Mouse (Mus musculus): ENCODE data around the gene Txlna.
A peak's percentile ranks its signal among the peaks of the same experiment; 100 is the strongest.

Txlna gene

GRCm38 (mm10) chr4:129625029-129625370 is 15.9 kb downstream of the Txlna start:
- DNase-seq (ENCODE audit: low spot score in 2 of 2): no peak

GRCm38 (mm10) chr4:129624281-129625028 is 16.4 kb downstream of the Txlna start:
- DNase-seq (ENCODE audit: low spot score in 2 of 2): peak; percentile 66 to 84

- DNase-seq (ENCODE audit: low spot score in 2 of 2): peak; percentile 34 to 51
Measured at GRCm38 (mm10) chr4:129623681-129624091, 17.2 kb downstream of the Txlna start, which contains the start of gene Ccdc28b. TSS of gene Ccdc28b (minus strand) at chr4:129623947.

- no peak for DNase-seq (ENCODE audit: low spot score in 2 of 2)
Measured at GRCm38 (mm10) chr4:129622803-129623535, 17.9 kb downstream of the Txlna start.

GRCm38 (mm10) chr4:129622120-129622802 is 18.6 kb downstream of the Txlna start:
- DNase-seq (ENCODE audit: low spot score in 2 of 2): no peak

- DNase-seq (ENCODE audit: low spot score in 2 of 2): peak in 1 of 2 experiments; percentile 43
Measured at GRCm38 (mm10) chr4:129621283-129621841, 19.5 kb downstream of the Txlna start.

GRCm38 (mm10) chr4:129620419-129621282 is 20.2 kb downstream of the Txlna start:
- no peak for DNase-seq (ENCODE audit: low spot score in 2 of 2)

- DNase-seq (ENCODE audit: low spot score in 2 of 2): peak; percentile 87 to 96
Measured at GRCm38 (mm10) chr4:129618786-129619691, 21.8 kb downstream of the Txlna start, which contains the start of gene Iqcc. TSS of gene Iqcc (minus strand) at chr4:129619099.

- DNase-seq (ENCODE audit: low spot score in 2 of 2): no peak
Measured at GRCm38 (mm10) chr4:129618031-129618430, 22.8 kb downstream of the Txlna start.

GRCm38 (mm10) chr4:129617121-129617641 is 23.7 kb downstream of the Txlna start:
- DNase-seq (ENCODE audit: low spot score in 2 of 2): no peak

- DNase-seq (ENCODE audit: low spot score in 2 of 2): no peak
Measured at GRCm38 (mm10) chr4:129616631-129617030, 24.2 kb downstream of the Txlna start.

- DNase-seq (ENCODE audit: low spot score in 2 of 2): no peak
Measured at GRCm38 (mm10) chr4:129615801-129616290, 25.0 kb downstream of the Txlna start.

GRCm38 (mm10) chr4:129614093-129614492 is 26.8 kb downstream of the Txlna start, which contains the start of gene Dcdc2b:
TSS of gene Dcdc2b (minus strand) at chr4:129614257.
- no peak for DNase-seq (ENCODE audit: low spot score in 2 of 2)

GRCm38 (mm10) chr4:129610472-129610871 is 30.4 kb downstream of the Txlna start:
- DNase-seq (ENCODE audit: low spot score in 2 of 2): no peak

- DNase-seq (ENCODE audit: low spot score in 2 of 2): no peak
Measured at GRCm38 (mm10) chr4:129610026-129610425, 30.8 kb downstream of the Txlna start.

- no peak for DNase-seq (ENCODE audit: low spot score in 2 of 2)
Measured at GRCm38 (mm10) chr4:129609139-129609631, 31.7 kb downstream of the Txlna start.

GRCm38 (mm10) chr4:129608426-129609025 is 32.3 kb downstream of the Txlna start:
- DNase-seq (ENCODE audit: low spot score in 2 of 2): peak; percentile 67 to 76

- peak; percentile 72 to 86 for DNase-seq (ENCODE audit: low spot score in 2 of 2)
Measured at GRCm38 (mm10) chr4:129600233-129601158, 40.4 kb downstream of the Txlna start, which contains the start of the genes Eif3i and Tmem234. TSS of gene Eif3i (minus strand) at chr4:129600648. TSS of gene Tmem234 (plus strand) at chr4:129600668.
